Mouse (Mus musculus) intestine, embryonic 14.5 days (tissue): ENCODE measurements around the gene Baz2b. TPM values are rescaled to one million over a fixed set of nuclear protein-coding genes. Genes with fewer than 3 reads are reported as not detected.
"Not testable (repeated sequence)": the region's sequence is repeated elsewhere in the genome, so short reads cannot be mapped to it uniquely, and the experiment has no call there.

ENCODE experiments used
- ATAC-seq: fragments of 200-750 bp; cut with Nextera tagmentation; replicated peaks from 2 replicates; pipeline ENCODE4 v1.8.0; 2017; ENCODE audit warnings: low read depth, moderate number of reproducible peaks, moderate TSS enrichment, moderate library complexity; ENCODE audit not compliant: low FRiP score, low TSS enrichment
- DNase-seq: peaks from one replicate; pipeline ENCODE4 v3.0.0-alpha.2; 2018; ENCODE audit warnings: low spot score
- H3K27ac ChIP-seq: fragments of 300-500 bp; sonication (generic); 2 replicates; pipeline ENCODE4 v1.5.1; 2014; ENCODE audit warnings: low read depth, mild to moderate bottlenecking, control low read depth
- H3K27me3 ChIP-seq: fragments of 300-500 bp; sonication (generic); replicated peaks from 2 replicates; pipeline ENCODE4 v1.6.1; 2014; ENCODE audit warnings: low read length, control low read depth; ENCODE audit not compliant: control insufficient read depth, insufficient read depth
- H3K36me3 ChIP-seq: fragments of 300-500 bp; sonication (generic); 2 replicates; pipeline ENCODE4 v1.6.1; 2014; ENCODE audit warnings: low read length, control low read depth; ENCODE audit not compliant: control insufficient read depth, insufficient read depth
- H3K4me1 ChIP-seq: fragments of 300-500 bp; sonication (generic); replicated peaks from 2 replicates; pipeline ENCODE4 v1.6.1; 2014; ENCODE audit warnings: low read length, control low read depth, mixed read lengths; ENCODE audit not compliant: control insufficient read depth, insufficient read depth
- H3K4me2 ChIP-seq: fragments of 300-500 bp; sonication (generic); 2 replicates; pipeline ENCODE4 v1.6.1; 2014; ENCODE audit warnings: low read length
- H3K4me3 ChIP-seq: fragments of 300-500 bp; sonication (generic); 2 replicates; pipeline ENCODE4 v1.5.1; 2014; ENCODE audit warnings: low read depth, low read length, control low read depth, mixed read lengths
- H3K9ac ChIP-seq: fragments of 300-500 bp; sonication (generic); 2 replicates; pipeline ENCODE4 v1.6.1; 2014; ENCODE audit warnings: mild to moderate bottlenecking, low read length
- H3K9me3 ChIP-seq: fragments of 300-500 bp; sonication (generic); 2 replicates; pipeline ENCODE4 v1.6.1; 2016; ENCODE audit warnings: low read length, control low read depth; ENCODE audit not compliant: control insufficient read depth
- WGBS: fragments of 180-500 bp; shearing (Covaris S2); extraction: QIAGEN DNeasy Blood & Tissue Kit; methylation state at CpG from one replicate; pipeline ENCODE4 v1.1.7; 2014; 5-methylcytosine and 5-hydroxymethylcytosine counted together
- polyA plus RNA-seq: library from polyadenylated mRNA; unstranded; fragments of >200 nt; fragmentation: Nextera tagmentation; extraction: Ambion mirVana; gene quantifications from 2 replicates; pipeline ENCODE4 v1.2.1, GENCODE M21; 2014

Baz2b gene
- polyA plus RNA-seq, 1 experiment from 2014 or later, result 52.3 TPM

GRCm38 (mm10) chr2:59876482-59876881 lies 333.2 kb downstream of the Baz2b start:
- Histone ChIP-seq H3K9me3 (no peaks in the 10 kb centered on the region; the same call in 1 of the 2 replicates), H3K4me1 (peaks cover 2% of the 10 kb centered on the region; the same call in 1 of the 2 replicates), H3K9ac (no peak overlapping the region), H3K36me3 (peaks cover 23% of the 10 kb centered on the region), H3K4me3 (no peak overlapping the region), H3K27me3 (no peaks in the 10 kb centered on the region), H3K4me2 (no peak overlapping the region), H3K27ac (no peak overlapping the region)
- ATAC-seq, result no peak
- 93% methylated on average over 15 of the region's 15 CpGs for WGBS
- no peak for DNase-seq

GRCm38 (mm10) chr2:59870526-59870925 lies 339.1 kb downstream of the Baz2b start:
- no peak overlapping the region for H3K4me3 ChIP-seq
- H3K27me3 ChIP-seq, result no peaks in the 10 kb centered on the region
- no peak overlapping the region for H3K4me2 ChIP-seq
- DNase-seq (no peak), ATAC-seq (no peak)
- H3K4me1 ChIP-seq, result no peaks in the 10 kb centered on the region
- no peak overlapping the region for H3K9ac ChIP-seq
- H3K27ac ChIP-seq, result no peak overlapping the region
- H3K36me3 ChIP-seq, result peaks cover 20% of the 10 kb centered on the region
- no peaks in the 10 kb centered on the region for H3K9me3 ChIP-seq
- WGBS, result 82% methylated on average over 6 of the region's 6 CpGs

- 85% methylated on average over 6 of the region's 6 CpGs for WGBS
- no peak overlapping the region for H3K4me3 ChIP-seq
- H3K4me1 ChIP-seq, result no peaks in the 10 kb centered on the region
- ATAC-seq (no peak), DNase-seq (no peak)
- no peaks in the 10 kb centered on the region for H3K9me3 ChIP-seq
- H3K27ac ChIP-seq, result no peak overlapping the region
- H3K9ac ChIP-seq, result no peak overlapping the region
- H3K36me3 ChIP-seq, result peaks cover 32% of the 10 kb centered on the region
- H3K4me2 ChIP-seq, result no peak overlapping the region
- H3K27me3 ChIP-seq, result no peaks in the 10 kb centered on the region
Observed at GRCm38 (mm10) chr2:59862618-59863017, 347.0 kb downstream of the Baz2b start.

- Histone ChIP-seq H3K36me3 (peaks cover 29% of the 10 kb centered on the region), H3K4me1 (no peaks in the 10 kb centered on the region), H3K9ac (no peak overlapping the region), H3K27ac (no peak overlapping the region), H3K4me2 (no peak overlapping the region), H3K27me3 (no peaks in the 10 kb centered on the region), H3K9me3 (no peaks in the 10 kb centered on the region), H3K4me3 (no peak overlapping the region)
- no peak for ATAC-seq
- DNase-seq, result no peak
- 91% methylated on average over 9 of the region's 9 CpGs for WGBS
Observed at GRCm38 (mm10) chr2:59854363-59854762, 355.3 kb downstream of the Baz2b start.

GRCm38 (mm10) chr2:59853543-59853942 lies 356.1 kb downstream of the Baz2b start:
- Histone ChIP-seq H3K4me1 (no peaks in the 10 kb centered on the region), H3K27me3 (no peaks in the 10 kb centered on the region), H3K9ac (no peak overlapping the region), H3K36me3 (peaks cover 22% of the 10 kb centered on the region), H3K9me3 (no peaks in the 10 kb centered on the region), H3K4me3 (no peak overlapping the region), H3K27ac (no peak overlapping the region), H3K4me2 (no peak overlapping the region)
- DNase-seq, result no peak
- WGBS, result 94% methylated on average over 10 of the region's 10 CpGs
- no peak for ATAC-seq

GRCm38 (mm10) chr2:59852916-59853315 lies 356.7 kb downstream of the Baz2b start:
- 93% methylated on average over 11 of the region's 11 CpGs for WGBS
- no peak overlapping the region for H3K4me2 ChIP-seq
- no peak overlapping the region for H3K9ac ChIP-seq
- no peak overlapping the region for H3K27ac ChIP-seq
- ATAC-seq (no peak), DNase-seq (no peak)
- no peak overlapping the region for H3K4me3 ChIP-seq
- H3K27me3 ChIP-seq, result no peaks in the 10 kb centered on the region
- H3K36me3 ChIP-seq, result peaks cover 19% of the 10 kb centered on the region
- H3K9me3 ChIP-seq, result no peaks in the 10 kb centered on the region
- no peaks in the 10 kb centered on the region for H3K4me1 ChIP-seq

- not testable (repeated sequence) for H3K4me3 ChIP-seq, H3K27ac ChIP-seq, H3K9me3 ChIP-seq, H3K4me2 ChIP-seq, DNase-seq, H3K27me3 ChIP-seq, H3K9ac ChIP-seq, H3K4me1 ChIP-seq, ATAC-seq
- H3K36me3 ChIP-seq, result peaks cover 10% of the 10 kb centered on the region
- 79% methylated on average over 3 of the region's 5 CpGs for WGBS
Observed at GRCm38 (mm10) chr2:59851885-59852284, 357.8 kb downstream of the Baz2b start.

Other genes with a start within 250 kb of the Baz2b start
- gene March7, start within 50 bp of the Baz2b start, polyA plus RNA-seq, result 71.7 and 80.2 TPM in 2 replicates
- gene Cd302, start 74.6 kb upstream of the Baz2b start, polyA plus RNA-seq, result 27.3 and 27.5 TPM in 2 replicates
- gene Ly75, start 173.5 kb upstream of the Baz2b start, polyA plus RNA-seq, result 1.5 and 1.6 TPM in 2 replicates